Mouse (Mus musculus): ENCODE results near the gene Gpx3. TPM values are rescaled to one million over a fixed set of nuclear protein-coding genes. Genes with fewer than 3 reads are reported as not detected.
A peak's percentile ranks its signal among the peaks of the same experiment; 100 is the strongest.
"Not testable (repeated sequence)": the region's sequence is repeated elsewhere in the genome, so short reads cannot be mapped to it uniquely, and the experiment has no call there.

Gene Gpx3
- polyA plus RNA-seq, 1 experiment = 11.7 TPM

DNA sequence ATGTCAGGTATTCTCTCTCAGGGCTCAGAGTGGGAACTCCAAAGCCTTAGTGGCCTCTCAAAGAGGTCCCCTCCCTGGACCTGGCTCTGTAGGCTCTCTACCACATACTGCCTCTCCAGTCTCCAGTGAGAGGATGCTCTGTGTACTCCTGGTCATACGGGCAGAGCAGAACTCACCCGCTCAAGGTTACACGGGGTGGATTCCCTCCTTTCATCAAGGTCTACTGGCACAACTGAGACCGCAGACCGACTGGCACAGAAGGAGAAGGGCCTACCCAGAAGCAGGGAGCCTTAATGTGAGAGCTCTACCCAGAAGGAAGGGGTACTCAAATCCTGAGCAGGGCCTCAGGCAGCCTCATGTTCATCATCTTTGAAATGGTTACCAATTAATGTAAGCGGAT is 30.3 kb downstream of the Gpx3 start:
- no peak for DNase-seq (ENCODE audit: extremely low spot score in 1 of 2, low spot score in 1 of 2)

DNA sequence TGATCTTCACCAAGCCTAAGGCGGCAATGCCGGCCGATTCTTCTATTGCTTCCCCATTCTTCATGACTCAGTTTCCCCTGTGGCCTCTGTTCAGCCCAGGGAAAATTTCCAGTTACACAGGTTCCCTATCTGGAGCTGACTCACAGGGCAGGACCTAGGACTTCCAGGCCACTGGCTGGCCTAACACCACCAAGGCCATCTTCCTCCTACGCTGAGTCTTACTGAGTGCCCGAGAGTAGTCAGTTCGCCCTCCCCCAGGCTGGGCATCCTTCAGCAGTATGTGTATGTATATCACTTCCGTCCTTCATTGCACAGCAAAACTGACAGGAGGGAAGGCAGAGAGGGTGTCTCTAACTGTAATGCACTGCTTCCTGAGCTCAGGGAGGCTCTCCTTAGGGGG is 31.9 kb downstream of the Gpx3 start:
- DNase-seq (ENCODE audit: extremely low spot score in 1 of 2, low spot score in 1 of 2) = no peak

DNA sequence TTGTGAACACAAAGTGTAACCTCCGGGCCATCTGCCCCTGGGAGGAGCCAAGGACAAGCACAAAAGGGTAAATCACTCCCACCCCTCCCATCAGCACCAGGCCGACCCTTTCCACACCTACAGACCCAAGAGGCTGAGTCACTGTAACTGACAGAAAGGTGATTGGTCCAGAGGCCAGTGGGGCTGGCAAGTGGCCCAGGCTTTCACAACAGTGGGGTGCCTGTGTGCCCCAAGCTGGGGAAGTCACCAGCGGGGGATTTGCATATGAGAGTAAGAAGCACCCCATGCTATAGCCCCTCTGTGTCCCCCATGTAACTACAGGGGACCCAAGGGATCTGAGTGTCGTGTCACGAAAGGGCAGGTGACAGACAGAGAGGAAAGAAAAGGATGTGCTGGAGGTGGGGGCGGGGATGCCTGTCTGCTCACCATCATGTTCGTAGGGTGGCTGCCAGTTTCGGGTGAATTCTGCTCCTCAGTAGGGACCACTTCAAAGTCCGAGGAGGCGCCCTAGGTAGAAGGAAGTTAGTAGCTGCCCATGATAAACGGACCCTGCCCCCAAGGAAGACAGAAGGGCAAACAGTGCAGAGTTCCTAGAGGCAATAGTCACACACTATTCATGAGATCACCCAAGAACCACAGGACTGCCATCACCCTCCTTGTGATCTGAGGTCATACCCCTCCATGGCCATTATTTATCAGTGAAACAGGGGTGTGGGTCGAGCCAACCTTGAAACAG is 34.0 kb downstream of the Gpx3 start:
- DNase-seq (ENCODE audit: extremely low spot score in 1 of 2, low spot score in 1 of 2) = no peak

DNA sequence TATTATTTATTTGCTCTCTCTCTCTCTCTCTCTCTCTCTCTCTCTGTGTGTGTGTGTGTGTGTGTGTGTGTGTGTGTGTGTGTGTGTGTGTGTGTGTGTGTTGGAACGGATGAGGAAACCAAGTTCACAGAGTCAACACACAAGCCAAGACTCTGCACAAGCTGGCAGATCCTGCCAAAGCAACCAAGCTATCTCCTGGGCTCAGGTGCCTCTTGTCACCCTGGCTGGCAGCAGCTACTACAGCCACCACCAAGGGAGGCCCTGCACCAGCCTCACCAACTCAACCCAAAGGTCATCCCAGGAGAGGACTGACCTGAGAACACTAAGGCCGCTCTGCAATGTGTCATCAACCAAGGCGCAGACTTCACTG is 34.5 kb downstream of the Gpx3 start:
- DNase-seq (ENCODE audit: extremely low spot score in 1 of 2, low spot score in 1 of 2) = no peak

DNA sequence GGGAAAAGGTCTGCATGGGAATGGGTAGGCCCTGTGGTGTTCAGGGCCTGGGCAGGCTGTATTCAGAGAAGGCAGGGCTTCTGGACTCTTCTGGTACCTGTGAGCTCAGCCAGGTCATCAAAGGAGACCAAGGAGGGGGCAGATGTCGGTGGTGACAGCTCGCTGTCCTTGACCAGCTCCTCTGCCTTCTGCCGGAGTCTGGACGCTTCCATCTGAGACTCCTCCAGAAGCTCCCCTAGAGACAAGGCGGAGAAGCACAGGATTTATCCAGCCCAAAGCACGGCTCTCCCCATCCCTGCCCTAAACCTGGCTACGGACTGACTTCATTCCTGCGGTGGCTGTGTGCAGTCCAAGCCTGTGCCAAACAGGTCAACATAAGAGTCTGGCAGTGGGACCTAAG is 37.2 kb downstream of the Gpx3 start:
- DNase-seq (ENCODE audit: extremely low spot score in 1 of 2, low spot score in 1 of 2) = no peak

DNA sequence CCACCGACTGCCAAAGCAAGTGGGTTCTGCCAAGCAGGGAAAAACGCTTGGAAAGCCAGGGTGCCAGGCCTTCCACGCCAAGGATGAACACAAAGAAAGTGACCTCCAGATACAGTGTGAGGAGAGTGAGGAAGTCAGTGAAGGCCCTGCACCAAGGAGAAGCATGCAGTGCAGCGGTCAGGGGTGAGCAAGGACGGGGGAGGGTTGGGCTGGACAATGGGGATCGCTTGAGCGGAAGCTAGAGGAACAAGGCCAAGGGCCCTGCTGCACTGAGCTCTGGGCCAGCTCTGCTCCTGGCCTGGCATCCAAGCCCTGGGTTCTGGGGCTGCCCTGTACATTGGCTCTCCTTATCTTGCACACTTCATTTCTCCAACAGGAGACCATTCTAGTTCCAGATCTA is 37.8 kb downstream of the Gpx3 start:
- DNase-seq (ENCODE audit: extremely low spot score in 1 of 2, low spot score in 1 of 2) = no peak

DNA sequence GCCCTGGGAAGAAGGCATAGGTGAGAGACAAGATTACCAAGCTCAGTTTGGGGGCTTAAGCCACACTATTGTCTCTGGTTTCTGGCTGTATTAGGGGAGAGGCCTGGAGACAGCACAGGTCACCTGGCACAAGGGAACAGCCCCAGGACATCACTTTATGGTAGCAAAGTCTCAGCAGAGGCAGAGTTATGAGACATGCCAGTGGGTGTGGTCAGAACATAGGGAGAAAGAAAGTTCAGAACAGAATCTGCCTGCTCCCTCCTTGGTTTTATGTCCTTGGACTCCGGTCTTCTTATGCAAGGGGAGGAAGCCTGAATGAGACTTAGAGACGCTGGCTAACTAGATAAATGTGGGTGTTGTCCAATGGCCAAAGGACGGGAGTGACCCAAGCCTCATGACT is 42.4 kb downstream of the Gpx3 start:
- DNase-seq (ENCODE audit: extremely low spot score in 1 of 2, low spot score in 1 of 2) = no peak

DNA sequence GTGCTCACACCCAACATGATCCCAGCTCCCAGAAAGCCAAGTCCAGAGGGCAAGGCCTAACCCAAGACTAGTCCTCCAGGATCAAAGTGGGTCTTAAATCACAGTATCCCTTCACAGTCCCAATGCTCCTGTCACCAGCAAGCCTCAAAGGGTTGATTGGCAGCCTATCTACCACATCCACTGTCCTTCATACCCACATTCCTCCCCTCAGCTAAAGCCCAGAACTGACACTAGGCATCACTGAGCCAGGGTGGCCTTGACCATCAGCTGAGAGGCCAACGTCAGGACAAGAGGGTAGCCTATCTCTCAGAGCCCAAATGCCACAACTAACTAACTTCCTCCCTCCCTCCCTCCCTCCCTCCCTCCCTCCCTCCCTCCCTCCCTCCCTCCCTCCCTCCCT is 47.5 kb downstream of the Gpx3 start:
- no peak for DNase-seq (ENCODE audit: extremely low spot score in 1 of 2, low spot score in 1 of 2)

DNA sequence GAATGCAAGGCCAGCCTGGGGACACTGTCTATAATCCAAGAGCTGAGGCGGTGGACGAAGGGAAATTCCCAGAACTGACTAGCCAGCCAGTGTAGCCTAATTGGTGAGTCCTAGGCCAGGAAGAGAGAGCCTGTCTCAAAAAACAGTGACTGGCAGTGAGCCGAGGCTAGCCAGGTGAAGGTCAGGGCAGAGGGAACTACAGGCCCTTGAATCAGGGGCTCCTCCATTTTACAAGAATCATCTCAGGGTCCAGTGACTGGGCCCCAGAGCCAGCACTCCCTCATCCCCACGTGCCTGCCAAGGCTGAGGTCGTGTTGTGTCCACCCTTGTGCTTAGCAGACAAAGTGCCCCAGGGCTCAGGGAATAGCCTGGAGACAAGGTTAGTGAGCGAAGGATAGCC is 48.4 kb downstream of the Gpx3 start:
- DNase-seq (ENCODE audit: extremely low spot score in 1 of 2, low spot score in 1 of 2) = no peak

DNA sequence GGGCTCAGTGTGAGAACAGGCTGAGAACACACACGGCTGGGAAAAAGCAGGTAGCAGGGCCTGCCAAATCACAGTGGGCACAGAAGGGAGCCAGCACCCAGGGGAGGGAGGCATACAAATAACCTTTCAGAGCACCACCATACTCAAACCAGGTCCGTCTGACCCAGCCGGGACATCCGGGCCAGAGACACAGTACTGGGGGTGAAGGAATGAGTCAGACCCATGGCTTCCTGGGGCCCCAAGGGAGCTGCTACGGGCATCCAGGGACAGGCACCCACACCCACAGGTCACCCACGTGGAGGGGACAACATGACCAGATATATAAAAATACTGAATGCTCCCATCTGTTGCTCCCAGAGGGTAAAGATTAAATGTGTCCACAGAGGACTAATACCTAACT is 50.4 kb downstream of the Gpx3 start:
- DNase-seq (ENCODE audit: extremely low spot score in 1 of 2, low spot score in 1 of 2) = no peak

DNA sequence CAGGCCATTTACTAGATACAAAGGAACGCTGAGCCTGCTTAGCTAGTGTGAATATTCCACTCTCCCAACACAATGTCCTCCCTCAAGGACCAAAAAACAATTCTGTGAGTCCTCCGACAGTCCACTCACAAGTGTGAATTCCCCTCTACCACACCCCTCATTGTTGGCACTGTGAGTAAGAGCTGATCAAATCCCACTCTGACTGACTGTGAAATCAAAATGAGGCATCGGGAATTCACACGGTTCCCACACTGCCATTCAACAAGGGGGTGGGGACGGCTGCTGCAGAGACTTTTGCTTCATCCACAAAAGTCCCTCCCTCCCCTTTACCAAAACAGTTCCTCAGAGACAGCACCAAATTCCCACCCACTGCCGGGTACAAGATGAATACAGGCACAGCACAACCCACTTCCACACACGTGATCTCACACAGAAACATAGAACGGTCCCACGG is 51.8 kb downstream of the Gpx3 start:
- peak in 1 of 2 experiments; percentile 54 for DNase-seq (ENCODE audit: extremely low spot score in 1 of 2, low spot score in 1 of 2)

DNA sequence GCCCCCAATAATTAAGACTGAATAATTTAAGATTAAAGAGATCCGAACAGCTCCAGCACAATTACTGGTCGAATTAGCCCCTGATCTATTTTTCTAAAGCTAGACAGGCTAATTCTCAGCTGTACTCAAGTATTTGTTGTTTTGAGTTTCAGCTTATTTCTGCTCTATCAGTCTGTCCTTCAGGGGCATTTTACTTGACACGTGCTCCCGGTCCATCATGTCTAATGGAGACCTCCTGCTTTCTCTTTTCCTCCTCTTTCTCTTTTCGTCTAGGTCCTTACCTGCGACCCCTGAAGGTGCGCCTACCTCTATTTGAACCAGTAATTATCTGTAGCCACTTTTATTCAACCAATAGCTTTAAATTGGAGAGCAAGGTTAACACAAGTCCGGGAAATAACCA is 52.5 kb downstream of the Gpx3 start:
- DNase-seq (ENCODE audit: extremely low spot score in 1 of 2, low spot score in 1 of 2) = no peak

DNA sequence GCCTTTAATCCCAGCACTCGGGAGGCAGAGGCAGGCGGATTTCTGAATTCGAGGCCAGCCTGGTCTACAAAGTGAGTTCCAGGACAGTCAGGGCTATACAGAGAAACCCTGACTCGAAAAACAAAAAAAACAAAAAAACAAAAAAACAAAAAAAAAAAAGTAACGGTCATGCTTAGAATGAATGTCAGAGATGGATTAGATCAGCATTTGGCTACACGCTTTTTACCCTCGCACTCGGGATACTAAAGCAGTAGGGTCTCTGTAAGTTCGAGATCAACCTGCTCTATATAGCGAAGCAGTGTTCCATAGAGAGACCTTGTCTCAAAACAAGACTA is 53.1 kb downstream of the Gpx3 start:
- not testable (repeated sequence) for DNase-seq (ENCODE audit: extremely low spot score in 1 of 2, low spot score in 1 of 2)

DNA sequence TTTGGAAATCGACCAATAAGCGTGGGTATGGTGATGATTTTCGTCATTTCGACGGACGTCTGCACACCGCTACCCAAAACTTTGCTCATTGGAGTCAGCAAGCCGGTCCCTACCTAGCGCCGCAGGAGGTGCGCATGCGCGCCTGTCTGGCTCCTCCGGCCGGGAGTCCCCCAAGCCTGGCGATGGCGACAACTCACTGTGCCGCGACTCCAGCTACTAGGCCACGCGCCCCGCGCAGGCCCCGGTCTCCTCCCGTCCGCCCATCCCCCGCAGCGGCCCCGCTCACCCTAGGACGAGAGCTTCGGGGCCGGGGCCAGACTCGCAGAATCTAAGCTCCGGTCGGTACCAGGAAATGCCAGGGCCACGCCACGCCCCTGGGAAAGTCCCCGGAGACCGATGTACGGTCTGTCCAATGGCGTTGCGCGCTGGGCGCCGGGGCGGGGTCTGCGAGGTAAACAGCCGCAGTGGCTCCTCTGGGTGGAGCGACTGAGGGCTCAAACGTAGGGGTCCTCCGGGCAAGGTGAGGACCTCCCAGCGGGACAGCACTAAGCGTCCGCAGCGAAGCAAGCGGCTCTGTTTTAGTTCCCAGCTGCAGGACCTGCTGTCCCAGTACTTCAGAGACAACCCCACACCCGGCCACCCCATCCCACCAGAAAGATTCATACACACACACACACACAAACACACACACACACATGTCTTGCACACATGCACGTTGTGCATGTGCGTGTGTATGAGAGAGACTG is 53.7 kb downstream of the Gpx3 start:
- DNase-seq (ENCODE audit: extremely low spot score in 1 of 2, low spot score in 1 of 2) = peak; percentile 95 to 98

DNA sequence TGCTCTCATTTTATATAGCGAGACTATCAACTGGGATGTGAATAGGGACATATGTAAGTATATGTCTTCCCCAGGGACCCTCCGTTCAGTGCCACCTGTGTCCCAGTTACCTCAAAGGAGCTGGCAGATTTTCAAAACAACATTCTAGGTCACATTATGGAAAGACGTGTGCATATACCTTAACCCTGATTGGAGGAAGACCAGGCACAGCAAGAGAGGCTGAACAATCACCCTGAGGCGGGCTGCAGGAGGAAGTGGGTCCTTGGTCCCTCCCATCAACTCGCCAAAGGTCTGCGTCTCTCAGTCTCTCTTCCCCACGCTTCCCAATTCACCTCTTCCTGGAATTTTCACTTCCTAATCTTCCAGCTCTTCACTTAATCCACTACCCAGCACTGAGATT is 54.7 kb downstream of the Gpx3 start:
- no peak for DNase-seq (ENCODE audit: extremely low spot score in 1 of 2, low spot score in 1 of 2)

DNA sequence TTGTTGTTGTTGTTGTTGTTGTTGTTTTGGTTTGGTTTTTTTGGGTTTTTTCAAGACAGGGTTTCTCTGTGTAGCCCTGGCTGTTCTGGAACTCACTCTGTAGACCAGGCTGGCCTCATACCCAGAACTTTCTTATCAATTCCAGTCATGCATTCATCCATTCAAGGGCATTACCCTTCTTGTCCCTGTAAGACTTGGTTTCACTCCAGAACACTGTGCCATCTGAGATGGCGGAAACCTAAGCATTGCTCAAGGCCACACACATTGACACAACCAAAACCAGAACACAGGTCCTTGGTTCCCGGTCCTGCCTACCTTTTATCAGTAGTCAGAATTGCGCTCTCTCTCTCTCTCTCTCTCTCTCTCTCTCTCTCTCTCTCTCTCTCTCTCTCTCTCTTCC is 55.5 kb downstream of the Gpx3 start:
- DNase-seq (ENCODE audit: extremely low spot score in 1 of 2, low spot score in 1 of 2) = not testable (repeated sequence)

DNA sequence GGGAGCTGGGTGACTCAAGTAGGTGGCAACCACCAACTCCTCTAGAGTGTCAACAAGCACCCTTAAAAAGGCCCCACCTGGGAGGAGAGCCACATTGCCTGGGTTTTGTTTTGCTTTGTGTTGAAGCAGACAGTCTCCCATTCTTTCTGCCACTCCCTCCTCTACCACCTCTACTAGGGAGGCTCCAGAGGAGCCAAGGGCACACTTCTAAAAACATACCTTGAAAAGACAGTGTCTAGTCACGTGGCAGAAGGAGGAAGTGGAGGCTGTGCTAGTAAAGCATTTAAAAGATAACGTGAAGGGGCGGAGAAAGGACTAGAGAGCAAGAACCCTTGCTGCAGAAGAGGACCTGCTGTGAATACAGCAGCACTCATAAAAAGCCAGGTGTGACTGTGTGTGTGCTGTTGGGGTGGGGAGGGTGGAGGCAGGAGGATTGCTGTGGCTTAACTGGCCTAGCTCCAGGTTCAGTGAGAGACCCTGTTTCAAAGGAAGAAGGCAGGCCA is 56.4 kb downstream of the Gpx3 start:
- no peak for DNase-seq (ENCODE audit: extremely low spot score in 1 of 2, low spot score in 1 of 2)

Other genes with a start within 250 kb of the Gpx3 start
- 160 and 168 TPM in 2 replicates for gene Cdc42se2, start 114.8 kb upstream of the Gpx3 start, polyA plus RNA-seq (2012; rRNA removed)
- 17.0 and 18.7 TPM in 2 replicates for gene Lyrm7, start 41.5 kb upstream of the Gpx3 start, polyA plus RNA-seq (2012; rRNA removed)
- 469 and 505 TPM in 2 replicates for gene Hint1, start 36.1 kb upstream of the Gpx3 start, polyA plus RNA-seq (2012; rRNA removed)
- 21.9 and 24.0 TPM in 2 replicates for gene Tnip1, start 60.5 kb downstream of the Gpx3 start, polyA plus RNA-seq (2012; rRNA removed)
- gene Anxa6, start 131.0 kb downstream of the Gpx3 start, polyA plus RNA-seq (2012; rRNA removed) = 76.6 and 76.8 TPM in 2 replicates
- gene Ccdc69, start 175.7 kb downstream of the Gpx3 start, polyA plus RNA-seq (2012; rRNA removed) = 0.94 and 1.2 TPM in 2 replicates
- 41.3 and 45.6 TPM in 2 replicates for gene Gm2a, start 195.7 kb downstream of the Gpx3 start, polyA plus RNA-seq (2012; rRNA removed)
- not detected in 2 replicates for gene Slc36a3, start 249.3 kb downstream of the Gpx3 start, polyA plus RNA-seq (2012; rRNA removed)